Mouse (Mus musculus): ENCODE results near the gene Macrod2. TPM values are rescaled to one million over a fixed set of nuclear protein-coding genes. Genes with fewer than 3 reads are reported as not detected.

The Macrod2 gene
- 7.4 and 7.7 TPM in 2 replicates for total RNA-seq (2017)

DNA sequence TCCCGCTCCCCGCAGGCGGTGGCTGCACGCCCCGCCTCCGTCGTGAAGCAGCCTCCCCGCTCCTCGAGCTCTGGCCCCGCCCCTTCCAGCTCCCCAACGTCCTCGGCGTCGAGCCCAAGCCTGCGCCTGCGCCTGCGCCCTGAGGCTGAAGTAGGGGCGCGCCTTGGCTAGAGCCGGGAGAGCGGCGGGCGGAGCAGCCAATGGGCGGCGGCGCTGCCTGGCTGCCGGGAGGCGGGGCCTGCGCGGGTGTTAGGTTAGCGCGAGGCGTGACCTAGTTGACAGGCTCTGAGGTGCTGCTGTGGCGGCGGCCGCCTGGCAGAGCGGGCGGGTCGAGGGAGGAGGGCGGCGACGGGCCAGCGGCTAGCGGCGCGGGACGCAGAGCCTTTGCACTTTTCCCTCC is at the start of gene Macrod2:
Gene Macrod2, plus strand, starts transcription at position 131 of the 400 bp plus-strand sequence.
- ATAC-seq (replicated peaks in 1 of 2; ENCODE audit: insufficient read depth in 1 of 2, low FRiP score in 2 of 2, low TSS enrichment in 1 of 2, low read depth in 1 of 2, poor library complexity in 2 of 2, severe bottlenecking in 2 of 2) = peak; percentile 95 to 97

DNA sequence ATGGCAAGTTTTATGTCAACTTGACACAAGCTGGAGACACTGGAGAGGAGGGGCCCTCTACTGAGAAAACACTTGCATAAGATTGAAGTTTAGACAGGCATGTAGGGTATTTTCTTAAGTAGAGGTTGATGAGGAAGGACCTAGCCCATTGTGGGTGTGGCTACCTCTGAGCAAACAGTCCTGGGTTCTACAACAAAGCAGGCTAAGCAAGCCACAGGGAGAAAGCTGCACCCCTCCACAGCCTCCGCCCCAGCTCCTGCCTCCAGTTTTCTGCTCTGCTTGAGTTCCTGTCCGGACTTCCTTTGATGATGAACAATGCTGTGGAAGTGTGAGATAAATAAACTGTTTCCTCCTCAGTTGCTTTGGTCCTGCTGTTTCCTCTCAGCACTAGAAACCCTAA is 35.2 kb upstream of the Macrod2 start:
- no peak for ATAC-seq (replicated peaks in 1 of 2; ENCODE audit: insufficient read depth in 1 of 2, low FRiP score in 2 of 2, low TSS enrichment in 1 of 2, low read depth in 1 of 2, poor library complexity in 2 of 2, severe bottlenecking in 2 of 2)

DNA sequence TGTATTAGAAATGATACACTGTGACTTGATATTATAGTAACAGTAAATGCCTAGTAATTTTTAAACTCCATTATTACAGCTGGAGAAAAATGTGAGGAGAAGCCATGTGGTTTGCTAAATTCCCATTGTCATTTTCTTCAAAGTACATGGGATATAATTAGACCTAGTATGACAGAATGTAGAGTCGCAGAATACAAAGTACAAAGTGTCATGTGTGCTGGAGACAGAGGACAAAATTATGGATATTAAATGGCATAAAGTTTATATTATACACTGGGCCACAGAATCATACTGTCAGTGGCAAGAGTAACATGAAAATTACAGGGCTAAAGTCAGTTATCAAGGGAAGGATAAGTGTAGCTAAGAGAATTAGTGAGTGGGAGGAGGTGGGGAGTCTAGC is 30.3 kb upstream of the Macrod2 start:
- no peak for ATAC-seq (replicated peaks in 1 of 2; ENCODE audit: insufficient read depth in 1 of 2, low FRiP score in 2 of 2, low TSS enrichment in 1 of 2, low read depth in 1 of 2, poor library complexity in 2 of 2, severe bottlenecking in 2 of 2)

GRCm38 (mm10) chr2:140389525-140389924 is 5.6 kb upstream of the Macrod2 start, which contains the start of gene Sel1l2:
Sel1l2 (minus strand) TSS chr2:140389706.
- ATAC-seq (replicated peaks in 1 of 2; ENCODE audit: insufficient read depth in 1 of 2, low FRiP score in 2 of 2, low TSS enrichment in 1 of 2, low read depth in 1 of 2, poor library complexity in 2 of 2, severe bottlenecking in 2 of 2) = peak; percentile 65 to 72

DNA sequence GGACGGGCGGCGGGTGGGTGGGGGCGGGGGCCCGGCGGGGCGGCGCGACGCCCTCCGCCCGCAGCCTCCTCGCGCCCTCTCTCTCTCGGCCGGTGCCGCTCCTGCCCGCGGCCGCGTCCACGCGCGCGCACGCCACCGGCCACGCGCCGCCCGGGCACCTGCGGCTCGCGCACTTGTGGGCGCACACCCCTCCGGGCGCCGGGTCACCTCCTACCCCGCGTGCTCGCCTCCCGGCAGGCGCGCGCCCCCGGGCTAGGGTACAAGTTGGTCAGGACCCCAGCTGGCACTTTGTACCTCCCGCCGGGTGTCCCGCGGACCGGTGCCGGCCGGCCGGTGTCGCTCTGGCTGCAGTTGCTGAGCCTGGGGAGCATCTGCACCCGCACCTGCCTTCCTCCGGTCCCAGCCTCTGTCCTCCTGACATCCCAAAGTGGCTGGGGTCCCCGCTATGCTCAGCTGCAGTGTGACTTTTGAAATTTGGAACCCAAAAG is 679 bp downstream of the Macrod2 start:
- peak; percentile 16 to 19; a peak in 1 of 4 replicates for ATAC-seq (replicated peaks in 1 of 2; ENCODE audit: insufficient read depth in 1 of 2, low FRiP score in 2 of 2, low TSS enrichment in 1 of 2, low read depth in 1 of 2, poor library complexity in 2 of 2, severe bottlenecking in 2 of 2)

GRCm38 (mm10) chr2:140425844-140426243 is 30.7 kb downstream of the Macrod2 start:
- no peak for ATAC-seq (replicated peaks in 1 of 2; ENCODE audit: insufficient read depth in 1 of 2, low FRiP score in 2 of 2, low TSS enrichment in 1 of 2, low read depth in 1 of 2, poor library complexity in 2 of 2, severe bottlenecking in 2 of 2)

GRCm38 (mm10) chr2:140427283-140427682 is 32.2 kb downstream of the Macrod2 start:
- ATAC-seq (replicated peaks in 1 of 2; ENCODE audit: insufficient read depth in 1 of 2, low FRiP score in 2 of 2, low TSS enrichment in 1 of 2, low read depth in 1 of 2, poor library complexity in 2 of 2, severe bottlenecking in 2 of 2) = peak; percentile 84 to 87

DNA sequence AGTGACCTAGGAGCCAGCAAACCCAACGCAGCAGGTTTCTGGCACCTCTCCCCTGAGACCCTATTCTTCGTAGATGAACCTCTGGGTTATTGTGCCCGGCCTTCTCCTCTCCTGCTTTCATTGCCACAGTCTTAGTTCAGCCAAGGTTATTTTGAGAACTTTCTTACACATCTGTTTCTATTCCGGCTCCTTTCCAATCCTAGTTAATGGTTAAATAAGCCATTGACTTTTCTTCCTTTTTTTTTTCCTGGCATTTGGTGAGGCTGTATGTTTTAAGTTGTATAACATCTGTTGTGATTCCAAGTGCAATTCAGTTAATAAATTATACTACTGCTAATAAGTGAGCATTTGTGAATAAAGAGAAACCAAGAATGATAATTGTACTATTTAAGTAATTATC is 44.0 kb downstream of the Macrod2 start:
- no peak for ATAC-seq (replicated peaks in 1 of 2; ENCODE audit: insufficient read depth in 1 of 2, low FRiP score in 2 of 2, low TSS enrichment in 1 of 2, low read depth in 1 of 2, poor library complexity in 2 of 2, severe bottlenecking in 2 of 2)

- ATAC-seq (replicated peaks in 1 of 2; ENCODE audit: insufficient read depth in 1 of 2, low FRiP score in 2 of 2, low TSS enrichment in 1 of 2, low read depth in 1 of 2, poor library complexity in 2 of 2, severe bottlenecking in 2 of 2) = no peak
Observed at GRCm38 (mm10) chr2:140448636-140449035, 53.5 kb downstream of the Macrod2 start.

DNA sequence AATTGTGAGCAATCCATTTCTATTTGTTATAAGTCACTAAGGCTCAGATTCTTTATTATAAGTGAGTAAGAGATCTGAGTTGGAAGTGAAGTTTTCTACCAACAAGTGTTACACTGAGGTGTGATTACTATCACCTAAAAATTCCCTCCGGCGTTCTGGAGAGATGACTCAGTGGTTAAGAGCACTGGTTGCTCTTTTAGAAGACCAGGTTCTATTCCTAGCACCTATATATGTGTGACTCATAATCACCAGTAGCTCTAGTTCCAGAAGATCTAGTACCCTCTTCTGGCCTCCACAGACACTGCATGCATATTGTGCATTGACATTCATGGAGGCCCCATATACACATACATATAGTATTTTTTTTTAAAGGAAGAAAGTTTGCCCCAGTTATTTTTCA is 80.7 kb downstream of the Macrod2 start:
- ATAC-seq (replicated peaks in 1 of 2; ENCODE audit: insufficient read depth in 1 of 2, low FRiP score in 2 of 2, low TSS enrichment in 1 of 2, low read depth in 1 of 2, poor library complexity in 2 of 2, severe bottlenecking in 2 of 2) = no peak

DNA sequence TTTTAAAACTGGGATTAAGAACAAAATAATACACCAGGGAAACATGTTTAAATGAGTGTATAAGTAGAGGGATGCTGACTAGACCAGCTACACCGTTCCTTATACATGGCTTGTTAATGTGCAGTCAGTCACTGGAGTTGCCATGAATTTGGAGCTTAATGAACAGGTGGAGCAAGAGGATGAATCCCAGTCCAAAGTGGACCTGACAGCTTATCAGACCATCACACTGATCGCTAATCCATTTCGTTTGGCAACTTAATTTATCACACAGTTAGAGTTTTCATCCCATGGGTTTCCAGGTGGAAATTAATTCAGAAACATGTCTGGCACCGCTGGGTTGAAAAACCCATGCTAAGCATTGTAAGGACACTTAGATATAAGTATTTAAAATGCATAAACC is 81.8 kb downstream of the Macrod2 start:
- ATAC-seq (replicated peaks in 1 of 2; ENCODE audit: insufficient read depth in 1 of 2, low FRiP score in 2 of 2, low TSS enrichment in 1 of 2, low read depth in 1 of 2, poor library complexity in 2 of 2, severe bottlenecking in 2 of 2) = no peak

GRCm38 (mm10) chr2:140482604-140483003 is 87.5 kb downstream of the Macrod2 start:
- ATAC-seq (replicated peaks in 1 of 2; ENCODE audit: insufficient read depth in 1 of 2, low FRiP score in 2 of 2, low TSS enrichment in 1 of 2, low read depth in 1 of 2, poor library complexity in 2 of 2, severe bottlenecking in 2 of 2) = no peak

DNA sequence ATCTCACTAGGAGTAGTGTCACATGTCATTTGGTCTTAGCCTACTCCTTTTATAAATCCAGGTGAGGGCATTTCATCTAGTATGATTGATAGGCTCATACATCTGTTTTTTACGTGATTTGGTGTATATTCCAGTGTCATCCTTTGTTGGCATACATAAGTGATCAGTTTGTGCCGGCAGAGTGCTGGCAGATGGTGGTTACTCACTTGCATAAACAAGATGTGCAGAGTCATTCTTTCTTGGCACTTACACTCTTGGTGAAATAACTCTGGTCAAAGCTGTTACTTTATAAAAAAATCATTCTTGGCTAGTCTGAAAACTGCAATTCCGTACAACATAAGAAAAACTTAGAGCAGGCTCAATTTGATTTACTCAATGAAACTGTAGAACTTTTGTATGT is 102.6 kb downstream of the Macrod2 start:
- peak; percentile 91 to 93 for ATAC-seq (replicated peaks in 1 of 2; ENCODE audit: insufficient read depth in 1 of 2, low FRiP score in 2 of 2, low TSS enrichment in 1 of 2, low read depth in 1 of 2, poor library complexity in 2 of 2, severe bottlenecking in 2 of 2)

- peak in 1 of 2 experiments; percentile 41; a peak in 1 of 4 replicates for ATAC-seq (replicated peaks in 1 of 2; ENCODE audit: insufficient read depth in 1 of 2, low FRiP score in 2 of 2, low TSS enrichment in 1 of 2, low read depth in 1 of 2, poor library complexity in 2 of 2, severe bottlenecking in 2 of 2)
Observed at GRCm38 (mm10) chr2:140500951-140501350, 105.8 kb downstream of the Macrod2 start.

- no peak for ATAC-seq (replicated peaks in 1 of 2; ENCODE audit: insufficient read depth in 1 of 2, low FRiP score in 2 of 2, low TSS enrichment in 1 of 2, low read depth in 1 of 2, poor library complexity in 2 of 2, severe bottlenecking in 2 of 2)
Observed at GRCm38 (mm10) chr2:140521472-140521871, 126.4 kb downstream of the Macrod2 start.

DNA sequence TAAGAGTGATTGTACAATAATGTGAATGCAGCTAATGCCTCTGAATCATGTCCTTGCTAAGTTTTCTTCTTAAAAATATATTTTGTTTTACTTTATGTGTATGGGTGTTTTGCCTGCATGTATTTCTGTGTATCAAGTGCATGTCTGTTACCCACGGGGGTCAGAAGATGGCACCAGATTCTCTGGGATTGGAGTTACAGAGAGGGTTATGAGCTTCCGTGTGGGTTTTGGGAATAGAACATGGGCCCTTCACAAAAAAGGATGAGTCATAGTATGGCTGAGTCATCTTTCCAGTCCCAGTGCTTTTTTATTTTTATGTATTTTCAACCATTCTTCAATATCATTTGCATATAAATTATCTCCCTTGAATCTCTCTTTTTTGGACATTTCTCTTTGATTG is 135.1 kb downstream of the Macrod2 start:
- ATAC-seq (replicated peaks in 1 of 2; ENCODE audit: insufficient read depth in 1 of 2, low FRiP score in 2 of 2, low TSS enrichment in 1 of 2, low read depth in 1 of 2, poor library complexity in 2 of 2, severe bottlenecking in 2 of 2) = no peak

DNA sequence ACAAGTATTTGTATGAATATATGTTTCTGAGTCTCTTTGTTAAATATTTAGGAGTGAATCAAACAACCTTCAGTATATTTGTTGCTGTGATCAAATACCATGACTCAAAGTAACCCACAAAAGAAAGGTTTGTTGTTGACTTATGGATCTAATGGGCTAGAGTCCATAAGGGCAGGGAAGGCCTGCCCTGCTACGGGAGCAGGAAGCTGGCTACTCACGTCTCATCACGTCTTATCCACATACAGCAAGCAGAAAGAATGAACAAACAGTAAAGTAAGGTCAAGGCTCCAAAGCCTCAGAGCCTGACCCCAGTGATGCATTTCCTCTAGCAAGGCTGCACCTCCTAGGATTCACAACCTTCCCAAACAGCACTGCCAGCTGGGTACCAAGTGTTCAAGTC is 136.9 kb downstream of the Macrod2 start:
- ATAC-seq (replicated peaks in 1 of 2; ENCODE audit: insufficient read depth in 1 of 2, low FRiP score in 2 of 2, low TSS enrichment in 1 of 2, low read depth in 1 of 2, poor library complexity in 2 of 2, severe bottlenecking in 2 of 2) = no peak

- ATAC-seq (replicated peaks in 1 of 2; ENCODE audit: insufficient read depth in 1 of 2, low FRiP score in 2 of 2, low TSS enrichment in 1 of 2, low read depth in 1 of 2, poor library complexity in 2 of 2, severe bottlenecking in 2 of 2) = no peak
Observed at GRCm38 (mm10) chr2:140532859-140533519, 137.9 kb downstream of the Macrod2 start.

DNA sequence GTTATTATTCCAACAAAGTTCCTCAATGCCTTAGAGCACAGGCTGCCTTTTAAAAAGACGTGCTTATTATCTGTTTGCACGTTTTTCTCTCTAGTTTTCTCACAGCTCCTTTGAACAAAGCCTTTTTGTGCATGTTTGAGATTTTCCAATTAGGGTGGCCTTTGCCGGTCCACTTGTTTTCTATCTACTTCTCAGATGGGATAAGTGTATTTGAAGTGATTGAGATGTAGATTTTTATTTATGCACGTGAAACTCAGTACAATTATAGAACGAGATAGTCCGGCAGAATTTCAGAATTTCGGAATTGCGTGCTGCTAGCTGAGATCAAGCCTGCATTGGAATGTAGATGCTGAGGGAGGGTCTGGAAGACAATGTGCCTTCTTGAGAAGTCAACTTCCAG is 138.5 kb downstream of the Macrod2 start:
- no peak for ATAC-seq (replicated peaks in 1 of 2; ENCODE audit: insufficient read depth in 1 of 2, low FRiP score in 2 of 2, low TSS enrichment in 1 of 2, low read depth in 1 of 2, poor library complexity in 2 of 2, severe bottlenecking in 2 of 2)
